Mouse (Mus musculus): ENCODE results near the gene Vmn2r91. TPM values are rescaled to one million over a fixed set of nuclear protein-coding genes. Genes with fewer than 3 reads are reported as not detected.

Gene Vmn2r91
- not detected in 2 replicates for polyA plus RNA-seq (2021; fragmentation: Nextera tagmentation)
- long read RNA-seq, experiment 1 = 0 reads
- long read RNA-seq, experiment 2 = 0 reads

GRCm38 (mm10) chr17:18084716-18085115, at the start of gene Vmn2r91:
Gene Vmn2r91 (plus strand): TSS chr17:18085016.

GRCm38 (mm10) chr17:18049124-18049523, 35.7 kb upstream of the Vmn2r91 start, which contains the start of gene Vmn2r124:
Gene Vmn2r124 (plus strand): TSS chr17:18049424.

GRCm38 (mm10) chr17:18151587-18151986, 66.8 kb downstream of the Vmn2r91 start, which contains the start of gene Vmn2r92:
Gene Vmn2r92 (plus strand): TSS chr17:18151887.

Other genes with a start within 250 kb of the Vmn2r91 start
- gene Has1, start 229.8 kb upstream of the Vmn2r91 start, polyA plus RNA-seq (2021; fragmentation: Nextera tagmentation) = 0.80 and 0.94 TPM in 2 replicates
- gene Fpr1, start 201.1 kb upstream of the Vmn2r91 start, polyA plus RNA-seq (2021; fragmentation: Nextera tagmentation) = not detected in 2 replicates
- not detected in 2 replicates for gene Fpr2, start 197.2 kb upstream of the Vmn2r91 start, polyA plus RNA-seq (2021; fragmentation: Nextera tagmentation)
- gene Fpr3, start 197.2 kb upstream of the Vmn2r91 start, polyA plus RNA-seq (2021; fragmentation: Nextera tagmentation) = not detected in 2 replicates
- gene Fpr-rs4, start 63.3 kb upstream of the Vmn2r91 start, polyA plus RNA-seq (2021; fragmentation: Nextera tagmentation) = not detected in 2 replicates
- gene Vmn2r124, start 35.6 kb upstream of the Vmn2r91 start, polyA plus RNA-seq (2021; fragmentation: Nextera tagmentation) = not detected in 2 replicates
- gene Vmn2r92, start 66.9 kb downstream of the Vmn2r91 start, polyA plus RNA-seq (2021; fragmentation: Nextera tagmentation) = not detected in 2 replicates
- not detected in 2 replicates for gene Vmn2r94, start 192.7 kb downstream of the Vmn2r91 start, polyA plus RNA-seq (2021; fragmentation: Nextera tagmentation)
- not detected in 2 replicates for gene Vmn2r93, start 213.1 kb downstream of the Vmn2r91 start, polyA plus RNA-seq (2021; fragmentation: Nextera tagmentation)

All from layer of hippocampus, adult 6 months (tissue).